Mouse (Mus musculus): Measurements from ENCODE around the gene Rps4x.
A peak's percentile ranks its signal among the peaks of the same experiment; 100 is the strongest.

Gene Rps4x

GRCm38 (mm10) chrX:102188712-102189497 lies at the start of gene Rps4x:
Gene Rps4x, minus strand, starts transcription at chrX:102189394.
- DNase-seq: peak; percentile 73 to 74

GRCm38 (mm10) chrX:102219126-102219525 lies 29.9 kb upstream of the Rps4x start:
- DNase-seq: peak; percentile 29 to 42

GRCm38 (mm10) chrX:102215356-102215755 lies 26.2 kb upstream of the Rps4x start:
- peak; percentile 19 to 33 for DNase-seq

GRCm38 (mm10) chrX:102190840-102191239 lies 1.6 kb upstream of the Rps4x start:
- DNase-seq: no peak

GRCm38 (mm10) chrX:102189581-102189980 lies 387 bp upstream of the Rps4x start:
- no peak for DNase-seq

- no peak for DNase-seq
These were observed 2.0 kb downstream of the Rps4x start for GRCm38 (mm10) chrX:102187023-102187699.

GRCm38 (mm10) chrX:102182575-102182974 lies 6.6 kb downstream of the Rps4x start:
- no peak for DNase-seq

- no peak for DNase-seq
These were observed 13.5 kb downstream of the Rps4x start for GRCm38 (mm10) chrX:102175538-102176287.

GRCm38 (mm10) chrX:102170900-102171299 lies 18.3 kb downstream of the Rps4x start:
- DNase-seq: no peak

- no peak for DNase-seq
These were observed 19.1 kb downstream of the Rps4x start for GRCm38 (mm10) chrX:102170135-102170534.

- no peak for DNase-seq
These were observed 19.5 kb downstream of the Rps4x start for GRCm38 (mm10) chrX:102169724-102170123.

GRCm38 (mm10) chrX:102166986-102167385 lies 22.2 kb downstream of the Rps4x start:
- no peak for DNase-seq

GRCm38 (mm10) chrX:102166521-102166920 lies 22.7 kb downstream of the Rps4x start:
- no peak for DNase-seq

- no peak for DNase-seq
These were observed 25.7 kb downstream of the Rps4x start for GRCm38 (mm10) chrX:102163529-102163928.

- no peak for DNase-seq
These were observed 26.1 kb downstream of the Rps4x start for GRCm38 (mm10) chrX:102163096-102163495.

GRCm38 (mm10) chrX:102160528-102160927 lies 28.7 kb downstream of the Rps4x start:
- no peak for DNase-seq

GRCm38 (mm10) chrX:102159778-102160177 lies 29.4 kb downstream of the Rps4x start:
- DNase-seq: peak in 1 of 2 experiments; percentile 10

GRCm38 (mm10) chrX:102157423-102157791 lies 31.8 kb downstream of the Rps4x start:
- DNase-seq: no peak

- peak; percentile 80 to 91 for DNase-seq
These were observed 32.4 kb downstream of the Rps4x start, which contains the start of gene Ercc6l for GRCm38 (mm10) chrX:102156618-102157422. Gene Ercc6l, minus strand, starts transcription at chrX:102157091.

- no peak for DNase-seq
These were observed 48.0 kb downstream of the Rps4x start for GRCm38 (mm10) chrX:102141157-102141556.

Measured in cerebellum, postnatal 36 days (tissue).